Mouse (Mus musculus): Measurements from ENCODE around the gene Hist1h4c. TPM values are rescaled to one million over a fixed set of nuclear protein-coding genes. Genes with fewer than 3 reads are reported as not detected.

The Hist1h4c gene
- total RNA-seq, 4 experiments from 2014 or later: 87.8 to 116 (median 99.2) TPM

Small RNA genes lying within 50 kb of the gene (microRNA-seq; reads per million reads assigned to microRNA genes)
- gene Gm44314 (0 reads per million in 2 experiments), gene Gm44350 (0 reads per million in 2 experiments)

Other genes with a start within 250 kb of the Hist1h4c start
- gene Btn1a1, start 232.6 kb downstream of the Hist1h4c start, total RNA-seq (2022): under 1 TPM in 2 of 4 experiments, not detected in 2; 0.09 to 0.13 TPM
- gene Btn2a2, start 209.6 kb downstream of the Hist1h4c start, total RNA-seq (2022): 1 to 10 TPM in 2 of 4 experiments, under 1 TPM in 2; 0.63 to 1.1 (median 0.99) TPM
- 100 to 1,000 TPM; 263 to 358 (median 294) TPM for gene Hist1h4h, start 167.4 kb downstream of the Hist1h4c start, total RNA-seq (2022)
- 10 to 100 TPM in 1 of 4 experiments, 1 to 10 TPM in 2, not detected in 1; 1.7 to 10.6 (median 3.0) TPM for gene Hist1h2af, start 164.5 kb downstream of the Hist1h4c start, total RNA-seq (2022)
- gene Hist1h3g, start 163.0 kb downstream of the Hist1h4c start, total RNA-seq (2022): 1 to 10 TPM; 3.7 to 6.0 (median 4.2) TPM
- 1 to 10 TPM in 2 of 4 experiments, under 1 TPM in 2; 0.84 to 1.6 (median 0.98) TPM for gene Hist1h2bh, start 155.1 kb downstream of the Hist1h4c start, total RNA-seq (2022)
- 10 to 100 TPM; 15.3 to 21.8 (median 16.6) TPM for gene Hist1h3f, start 154.4 kb downstream of the Hist1h4c start, total RNA-seq (2022)
- gene Hist1h4f, start 146.8 kb downstream of the Hist1h4c start, total RNA-seq (2022): 100 to 1,000 TPM; 153 to 191 (median 171) TPM
- gene Hist1h1d, start 145.2 kb downstream of the Hist1h4c start, total RNA-seq (2022): 1 to 10 TPM; 3.4 to 4.2 (median 3.5) TPM
- gene Hist1h3e, start 136.1 kb downstream of the Hist1h4c start, total RNA-seq (2022): 10 to 100 TPM; 43.6 to 61.8 (median 54.4) TPM
- 1 to 10 TPM; 3.0 to 5.2 (median 4.7) TPM for gene Hist1h2ae, start 127.2 kb downstream of the Hist1h4c start, total RNA-seq (2022)
- gene Hist1h2bg, start 127.1 kb downstream of the Hist1h4c start, total RNA-seq (2022): 10 to 100 TPM; 60.3 to 72.4 (median 70.0) TPM
- 10 to 100 TPM; 23.0 to 26.4 (median 24.2) TPM for gene Hist1h2bf, start 124.3 kb downstream of the Hist1h4c start, total RNA-seq (2022)
- 1 to 10 TPM; 1.3 to 6.6 (median 3.8) TPM for gene Hist1h2ad, start 124.1 kb downstream of the Hist1h4c start, total RNA-seq (2022)
- gene Hist1h3d, start 122.7 kb downstream of the Hist1h4c start, total RNA-seq (2022): 10 to 100 TPM in 2 of 4 experiments, 1 to 10 TPM in 2; 8.9 to 11.8 (median 10.0) TPM
- gene Hist1h4d, start 116.9 kb downstream of the Hist1h4c start, total RNA-seq (2022): 100 to 1,000 TPM; 126 to 155 (median 139) TPM
- gene Hist1h2be, start 77.3 kb downstream of the Hist1h4c start, total RNA-seq (2022): 1 to 10 TPM; 5.5 to 9.6 (median 7.2) TPM
- 10 to 100 TPM; 61.9 to 65.4 (median 62.5) TPM for gene Hist1h1e, start 75.9 kb downstream of the Hist1h4c start, total RNA-seq (2022)
- gene Hist1h2ac, start 14.5 kb downstream of the Hist1h4c start, total RNA-seq (2022): 1 to 10 TPM; 1.4 to 2.3 (median 1.9) TPM
- 10 to 100 TPM; 26.9 to 40.2 (median 30.0) TPM for gene Hist1h2bc, start 14.3 kb downstream of the Hist1h4c start, total RNA-seq (2022)
- gene Hist1h1t, start 2.6 kb downstream of the Hist1h4c start, total RNA-seq (2022): under 1 TPM in 1 of 4 experiments, not detected in 3; 0.41 TPM
- gene Hfe, start 12.4 kb upstream of the Hist1h4c start, total RNA-seq (2022): 1 to 10 TPM; 3.4 to 7.7 (median 4.6) TPM
- 10 to 100 TPM; 69.7 to 80.4 (median 72.8) TPM for gene Hist1h1c, start 40.4 kb upstream of the Hist1h4c start, total RNA-seq (2022)
- 1 to 10 TPM; 1.1 to 3.3 (median 2.8) TPM for gene Hist1h3c, start 47.1 kb upstream of the Hist1h4c start, total RNA-seq (2022)
- 10 to 100 TPM; 12.3 to 18.8 (median 16.3) TPM for gene Hist1h2bb, start 48.3 kb upstream of the Hist1h4c start, total RNA-seq (2022)
- gene Hist1h2ab, start 52.7 kb upstream of the Hist1h4c start, total RNA-seq (2022): 10 to 100 TPM; 18.4 to 30.4 (median 21.0) TPM
- 10 to 100 TPM in 1 of 4 experiments, 1 to 10 TPM in 3; 5.3 to 12.2 (median 8.1) TPM for gene Hist1h3b, start 53.8 kb upstream of the Hist1h4c start, total RNA-seq (2022)
- 10 to 100 TPM; 53.3 to 70.8 (median 63.3) TPM for gene Hist1h4b, start 58.6 kb upstream of the Hist1h4c start, total RNA-seq (2022)
- gene Hist1h4a, start 62.8 kb upstream of the Hist1h4c start, total RNA-seq (2022): 10 to 100 TPM; 43.4 to 63.5 (median 58.0) TPM
- 10 to 100 TPM; 33.9 to 55.0 (median 40.9) TPM for gene Hist1h3a, start 63.9 kb upstream of the Hist1h4c start, total RNA-seq (2022)
- gene Hist1h1a, start 65.2 kb upstream of the Hist1h4c start, total RNA-seq (2022): 10 to 100 TPM; 29.7 to 32.8 (median 30.7) TPM
- gene Trim38, start 71.5 kb upstream of the Hist1h4c start, total RNA-seq (2022): not detected
- not detected for gene Slc17a2, start 108.5 kb upstream of the Hist1h4c start, total RNA-seq (2022)
- gene Slc17a3, start 141.0 kb upstream of the Hist1h4c start, total RNA-seq (2022): under 1 TPM in 1 of 4 experiments, not detected in 3; 0.25 TPM
- not detected for gene Slc17a1, start 169.3 kb upstream of the Hist1h4c start, total RNA-seq (2022)
- gene Slc17a4, start 216.6 kb upstream of the Hist1h4c start, total RNA-seq (2022): not detected
- gene Hist1h2ba, start 235.7 kb upstream of the Hist1h4c start, total RNA-seq (2022): not detected
- gene Hist1h2aa, start 236.0 kb upstream of the Hist1h4c start, total RNA-seq (2022): not detected

Measured in left cerebral cortex, adult 8-10 months (tissue).